Mouse (Mus musculus) activated CD4-positive, CD25-positive, alpha-beta regulatory T cell, adult 9 weeks (primary cell): ENCODE data around the gene Zfp846. TPM values are rescaled to one million over a fixed set of nuclear protein-coding genes. Genes with fewer than 3 reads are reported as not detected.

Experiments used
- polyA plus RNA-seq: library from polyadenylated mRNA; unstranded; fragments of 100-300 nt; shearing (Covaris generic); gene quantifications from one replicate; pipeline ENCODE4 v1.2.1, GENCODE M21; 2017

Zfp846 gene
- polyA plus RNA-seq: 17.5 TPM

DNA sequence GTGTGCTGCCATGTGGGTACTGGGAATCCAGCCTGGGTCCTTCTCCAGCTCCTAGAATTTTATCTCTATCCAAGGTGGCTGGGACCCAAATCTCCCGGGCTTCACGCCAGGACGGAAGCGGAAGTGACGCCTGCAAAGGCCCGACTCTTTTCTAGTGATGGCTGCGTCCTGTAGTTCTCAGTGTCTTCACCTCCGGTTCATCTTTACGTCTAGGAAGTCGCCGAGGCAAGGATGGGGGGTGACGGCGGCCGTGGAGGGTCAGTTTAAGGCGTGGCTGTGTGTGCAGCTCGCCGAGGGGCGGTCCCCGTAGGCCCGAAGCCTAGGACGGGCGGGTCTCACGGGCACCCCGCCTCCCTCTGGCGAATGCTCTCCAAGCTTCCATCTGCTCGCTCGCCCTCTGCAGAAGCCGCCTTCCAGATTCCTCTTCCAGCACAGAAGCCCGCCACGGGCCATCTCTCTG is at the start of gene Zfp846:
TSS of gene Zfp846 (plus strand) at position 117 of the 460 bp plus-strand sequence.

DNA sequence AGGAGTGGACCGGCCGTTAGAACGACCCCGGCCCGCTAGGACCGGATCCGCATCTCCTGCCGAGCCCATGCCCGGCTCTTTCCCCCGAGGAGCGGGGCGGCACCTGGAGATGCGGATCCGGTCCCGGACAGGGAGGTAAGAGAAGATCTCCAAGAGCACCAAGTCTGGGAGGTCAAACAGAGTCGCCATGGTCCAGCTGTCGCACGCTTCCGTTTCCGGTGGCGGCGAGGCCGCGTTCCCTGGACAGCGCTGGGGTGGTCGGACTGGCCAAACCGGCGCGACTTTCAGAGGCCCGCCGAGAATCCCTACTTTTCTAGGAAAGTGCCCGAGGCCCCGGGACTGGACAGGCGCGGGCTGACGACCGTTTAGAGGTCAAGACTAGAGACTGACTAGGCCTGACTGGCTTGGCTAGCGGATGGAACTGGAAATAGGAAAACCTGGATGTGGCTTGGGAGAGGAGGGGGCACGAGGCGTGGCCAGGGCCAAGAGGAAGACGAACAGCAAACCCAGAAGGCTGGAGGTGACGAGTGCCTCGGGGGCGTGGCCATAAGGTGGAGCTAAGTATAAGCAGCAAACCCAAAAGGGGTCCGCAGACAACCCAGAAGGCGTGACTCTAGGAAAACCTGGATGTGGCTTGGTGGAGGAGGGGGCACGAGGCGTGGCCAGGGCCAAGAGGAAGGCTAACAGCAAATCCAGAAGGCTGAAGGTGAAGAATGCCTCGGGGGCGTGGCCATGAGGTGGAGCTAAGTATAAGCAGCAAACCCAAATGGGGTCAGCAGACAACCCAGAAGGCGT is 61.2 kb downstream of the Zfp846 start, which contains the start of gene Ubl5:
TSS of gene Ubl5 (plus strand) at position 778 of the 795 bp plus-strand sequence.

DNA sequence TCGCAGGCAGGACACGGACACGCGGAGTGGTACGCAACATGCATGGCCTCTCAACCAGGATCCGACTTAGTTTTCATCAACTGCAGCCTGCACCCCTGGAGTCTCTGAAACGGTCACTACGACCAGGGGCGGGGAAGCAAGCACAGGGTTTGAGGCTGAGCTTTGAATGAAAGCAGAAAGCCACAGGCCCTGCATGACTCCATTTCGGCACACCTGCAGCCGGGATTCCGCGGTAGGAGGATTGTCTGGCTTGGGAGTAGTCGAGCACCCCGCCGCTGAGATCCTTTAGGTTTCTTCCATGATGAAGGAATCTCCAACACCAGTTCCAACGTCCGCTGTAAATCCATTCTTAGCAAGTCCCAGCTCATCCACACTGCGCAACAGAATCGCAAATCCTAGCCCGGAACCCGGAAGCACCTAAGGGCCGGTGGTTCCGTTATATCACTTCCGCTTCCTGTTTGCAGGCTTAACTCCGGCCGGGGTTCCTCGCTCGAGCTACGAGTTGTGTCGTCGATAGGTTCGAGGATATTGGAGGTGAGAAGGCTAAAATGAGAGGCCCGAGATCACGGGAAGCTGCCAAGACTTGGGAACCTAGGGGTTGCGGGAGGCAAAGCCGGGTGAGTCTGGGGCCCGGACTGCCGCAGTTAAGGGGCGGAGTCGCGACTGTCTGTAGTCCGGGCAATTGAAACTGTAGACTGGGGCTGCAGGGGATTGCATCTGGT is 63.4 kb downstream of the Zfp846 start, which contains the start of gene Fbxl12:
TSS of gene Fbxl12 (minus strand) at position 408 of the 722 bp plus-strand sequence.

DNA sequence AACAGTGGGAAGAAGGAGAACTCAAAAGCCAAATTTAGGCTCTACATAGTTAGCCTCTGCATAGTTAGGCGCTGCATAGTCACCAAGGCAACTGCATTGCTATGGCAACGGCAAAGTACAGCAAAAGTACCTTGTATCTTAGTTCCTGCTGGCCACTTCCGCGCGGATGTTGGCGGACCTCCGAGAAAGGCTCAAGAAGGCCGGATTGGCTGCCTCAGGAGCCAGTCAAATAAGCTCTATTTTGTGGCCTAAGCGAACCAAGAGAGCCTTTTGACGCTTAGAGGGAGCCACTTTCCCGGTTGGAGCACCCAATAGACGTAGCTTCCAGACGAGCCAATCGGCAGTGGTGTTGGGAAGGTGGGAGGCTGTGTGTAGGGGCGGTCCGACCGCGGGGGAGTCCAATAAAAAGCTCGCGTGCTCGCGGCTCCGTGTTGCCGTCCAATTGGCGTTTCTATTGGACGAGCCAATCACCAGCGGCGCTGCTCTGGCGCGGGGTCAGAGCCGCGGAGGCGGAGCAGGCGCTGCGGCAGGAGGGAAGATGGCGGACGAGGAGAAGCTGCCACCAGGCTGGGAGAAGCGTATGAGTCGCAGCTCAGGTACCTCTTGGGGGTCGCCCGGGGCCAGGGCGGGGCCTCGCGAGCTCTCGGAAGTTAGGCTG is 70.6 kb downstream of the Zfp846 start, which contains the start of gene Pin1:
TSS of gene Pin1 (plus strand) at position 494 of the 658 bp plus-strand sequence.

Other genes with a start within 250 kb of the Zfp846 start
- not detected for gene Olfr18, start 245.2 kb upstream of the Zfp846 start, polyA plus RNA-seq
- gene Zfp560, start 196.1 kb upstream of the Zfp846 start, polyA plus RNA-seq: 30.6 TPM
- gene Zfp26, start 121.1 kb upstream of the Zfp846 start, polyA plus RNA-seq: 34.8 TPM
- gene Zfp426, start 88.5 kb upstream of the Zfp846 start, polyA plus RNA-seq: 30.7 TPM
- gene Zfp266, start 59.9 kb upstream of the Zfp846 start, polyA plus RNA-seq: 35.0 TPM
- 433 TPM for gene Ubl5, start 61.6 kb downstream of the Zfp846 start, polyA plus RNA-seq
- gene Fbxl12, start 63.5 kb downstream of the Zfp846 start, polyA plus RNA-seq: 58.8 TPM
- 28.6 TPM for gene Pin1, start 70.8 kb downstream of the Zfp846 start, polyA plus RNA-seq
- gene Olfm2, start 165.1 kb downstream of the Zfp846 start, polyA plus RNA-seq: 1.7 TPM
- 0.15 TPM for gene Col5a3, start 233.8 kb downstream of the Zfp846 start, polyA plus RNA-seq
- gene Rdh8, start 237.2 kb downstream of the Zfp846 start, polyA plus RNA-seq: not detected